Mouse (Mus musculus): ENCODE results near the gene Necab3. TPM values are rescaled to one million over a fixed set of nuclear protein-coding genes. Genes with fewer than 3 reads are reported as not detected.

Necab3 gene
- 1.6 and 2.9 TPM in 2 replicates for polyA plus RNA-seq (2015; fragmentation: Nextera tagmentation; extraction: Ambion mirVana)

DNA sequence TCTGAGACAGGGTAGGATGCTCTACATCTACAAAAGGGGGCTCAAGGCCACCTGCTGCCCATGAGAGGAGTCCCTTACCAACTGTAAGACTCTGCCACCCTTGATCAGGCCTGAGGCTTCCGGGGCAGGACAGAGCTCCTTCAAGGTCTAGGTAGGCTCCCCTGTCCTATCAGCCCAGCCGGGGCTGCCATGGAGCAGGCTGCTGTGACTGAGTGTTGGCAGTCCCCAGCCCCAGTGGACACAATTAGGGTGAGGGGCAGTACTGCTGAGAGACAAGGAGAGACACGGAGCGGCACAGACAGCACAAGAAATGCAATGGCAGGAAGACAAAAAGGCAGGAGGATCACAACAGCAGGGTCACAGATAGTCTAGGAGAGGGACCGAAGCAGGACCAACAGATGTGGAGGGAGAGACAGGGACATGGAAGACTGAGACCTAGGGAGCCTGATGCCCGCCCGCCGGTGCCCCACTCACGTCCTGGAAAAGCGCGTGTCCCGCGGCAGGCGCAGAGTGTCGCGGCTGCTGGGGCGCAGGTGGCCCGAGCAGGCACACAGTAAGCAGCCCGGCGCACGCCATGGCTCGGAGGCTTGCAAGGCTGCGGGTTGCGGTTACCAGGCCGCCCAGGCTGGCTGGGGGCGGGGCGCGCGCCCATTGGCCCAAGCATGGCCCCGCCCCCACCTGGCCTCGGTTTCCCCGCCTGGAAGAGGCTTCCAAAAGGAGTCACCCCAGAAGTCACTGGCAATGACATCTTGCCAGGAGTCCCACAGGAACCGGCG lies at the start of gene Necab3:
Gene Necab3, minus strand, starts transcription at position 627 of the 776 bp plus-strand sequence.
- Histone ChIP-seq H3K27ac (0 out of 2 replicates have a peak within 1 kb of the TSS, but pooled peaks have one; percentile 6), H3K9me3 (replicated peaks) (no peaks in the 10 kb centered on the region), H3K4me1 (peaks cover 27% of the 10 kb centered on the region), H3K4me3 (replicated peaks) (peak within 1 kb of the TSS; percentile 37), H3K9ac (0 out of 2 replicates have a peak within 1 kb of the TSS, but pooled peaks have one; percentile 17), H3K27me3 (no peaks in the 10 kb centered on the region), H3K4me2 (peak within 1 kb of the TSS; percentile 77), H3K36me3 (peaks cover 29% of the 10 kb centered on the region)
- 6% methylated on average over 34 of the region's 34 CpGs for WGBS
- ATAC-seq (replicated peaks; ENCODE audit: low FRiP score): peak; percentile 61

DNA sequence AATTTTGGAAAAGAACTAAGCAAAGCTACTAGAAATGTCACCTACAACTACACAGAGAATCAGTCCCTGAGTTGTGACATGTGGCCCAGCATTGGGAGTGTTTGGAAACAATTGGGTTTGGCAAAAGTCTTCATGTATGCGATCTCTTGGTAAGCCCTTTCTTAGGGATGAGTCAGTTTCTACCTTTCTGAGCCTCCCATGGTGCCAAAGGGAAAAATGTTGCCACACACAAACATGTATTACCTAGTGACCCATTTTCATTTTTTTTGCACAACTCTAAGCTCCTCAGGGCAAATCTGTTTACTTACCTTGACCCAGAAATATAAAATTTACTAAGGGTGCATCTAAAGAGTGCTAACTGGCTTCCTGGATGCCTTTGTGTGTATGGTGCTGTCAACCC lies 48.3 kb upstream of the Necab3 start:
- Histone ChIP-seq H3K9ac (no peak overlapping the region), H3K4me2 (no peak overlapping the region), H3K4me1 (peaks cover 17% of the 10 kb centered on the region), H3K9me3 (replicated peaks) (no peaks in the 10 kb centered on the region), H3K36me3 (no peaks in the 10 kb centered on the region), H3K4me3 (replicated peaks) (no peak overlapping the region), H3K27me3 (peaks cover 2% of the 10 kb centered on the region; the same call in 1 of the 2 replicates), H3K27ac (no peak overlapping the region)
- no peak for ATAC-seq (replicated peaks; ENCODE audit: low FRiP score)
- 91% methylated on average over 1 of the region's 1 CpGs for WGBS

DNA sequence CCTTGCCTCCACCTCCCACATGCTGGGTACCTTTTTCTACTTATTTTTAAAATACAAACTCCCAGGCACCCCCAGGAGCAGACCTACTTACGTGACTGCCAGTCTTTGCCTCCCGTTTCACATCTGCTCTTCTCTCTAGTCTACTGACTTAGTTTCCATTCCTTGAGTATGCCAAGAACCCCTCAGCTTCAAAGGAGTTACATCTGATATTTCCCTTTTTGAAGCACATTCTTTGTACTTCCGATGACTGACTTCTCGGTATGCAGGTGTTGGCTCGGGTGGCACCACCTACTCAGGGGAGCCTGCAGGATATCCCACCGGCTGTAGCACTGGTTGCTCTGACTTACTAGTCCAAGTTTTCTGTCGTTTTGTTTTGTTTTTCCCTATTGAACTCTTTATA lies 45.5 kb upstream of the Necab3 start:
- WGBS: 37% methylated on average over 7 of the region's 7 CpGs
- Histone ChIP-seq H3K4me3 (replicated peaks) (peak overlapping the region; percentile 87), H3K4me1 (peaks cover 17% of the 10 kb centered on the region), H3K4me2 (peak overlapping the region; percentile 77), H3K27me3 (peaks cover 2% of the 10 kb centered on the region; the same call in 1 of the 2 replicates), H3K36me3 (no peaks in the 10 kb centered on the region), H3K9me3 (replicated peaks) (no peaks in the 10 kb centered on the region), H3K9ac (peak overlapping the region; percentile 18; the same call in 1 of the 2 replicates), H3K27ac (no peak overlapping the region)
- no peak; the same call in 1 of the 2 replicates for ATAC-seq (replicated peaks; ENCODE audit: low FRiP score)

DNA sequence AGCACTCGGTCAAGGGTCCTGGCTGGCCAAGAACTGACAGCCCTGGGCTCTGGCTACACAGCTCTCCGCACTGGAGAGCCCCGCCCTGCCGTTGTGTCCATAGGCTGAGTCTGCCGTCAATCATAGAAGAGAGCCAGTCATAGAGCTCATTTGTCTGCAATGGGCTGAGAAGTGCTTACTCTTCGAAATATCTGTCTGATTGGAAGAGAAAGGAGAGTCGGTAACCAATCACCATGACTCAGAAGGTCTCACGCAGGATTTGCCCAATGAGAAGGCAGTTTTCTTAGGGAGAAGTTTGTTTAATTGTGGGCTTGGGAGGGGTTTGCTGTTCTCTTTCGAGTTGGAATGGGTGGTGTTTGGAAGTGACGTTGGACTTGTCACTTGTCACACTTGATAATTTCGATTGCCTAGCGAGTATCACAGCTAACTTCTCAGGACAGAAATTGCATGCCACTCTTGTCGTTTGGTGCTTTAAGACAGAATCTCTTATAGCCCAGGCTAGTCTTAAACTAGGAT lies 45.0 kb upstream of the Necab3 start, which contains the start of gene Pxmp4:
Gene Pxmp4, minus strand, starts transcription at position 71 of the 516 bp plus-strand sequence.
- Histone ChIP-seq H3K27me3 (peaks cover 1% of the 10 kb centered on the region; the same call in 1 of the 2 replicates), H3K4me3 (replicated peaks) (peak within 1 kb of the TSS; percentile 87), H3K4me2 (peak within 1 kb of the TSS; percentile 77), H3K27ac (peak within 1 kb of the TSS; percentile 75), H3K9me3 (replicated peaks) (no peaks in the 10 kb centered on the region), H3K9ac (peak within 1 kb of the TSS; percentile 83), H3K4me1 (peaks cover 17% of the 10 kb centered on the region), H3K36me3 (no peaks in the 10 kb centered on the region)
- ATAC-seq (replicated peaks; ENCODE audit: low FRiP score): peak; percentile 100
- under 1% methylated on average over 13 of the region's 13 CpGs for WGBS

DNA sequence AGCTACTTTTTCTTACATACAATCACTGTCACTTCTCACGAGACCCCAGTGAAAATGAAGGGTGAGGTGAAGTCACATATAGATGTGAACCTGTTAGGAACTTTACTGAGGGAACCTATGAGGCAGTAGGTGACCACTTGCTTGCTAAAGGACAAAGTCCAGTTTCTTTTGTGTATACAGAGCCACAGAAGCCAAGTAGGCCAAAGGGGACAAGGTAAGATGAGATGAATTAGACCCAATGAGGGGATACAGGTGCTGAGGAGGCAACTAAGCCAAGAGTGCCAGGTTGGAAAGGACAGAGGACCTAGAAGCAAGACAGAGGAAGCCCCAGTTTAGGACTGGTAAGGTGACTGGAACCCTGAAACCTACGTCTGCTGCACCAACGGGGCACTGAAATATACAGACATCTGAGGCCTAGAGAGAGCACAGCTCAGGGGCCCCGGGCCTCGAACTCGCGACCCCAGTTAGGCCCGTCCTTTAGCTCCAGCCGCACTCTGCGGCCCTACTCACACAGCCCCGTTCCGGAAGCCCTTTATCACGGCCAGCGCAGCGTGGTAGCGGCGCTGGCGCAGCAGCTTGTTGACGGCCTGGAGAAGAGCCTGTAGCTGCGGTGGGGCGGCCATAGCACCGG lies 44.4 kb upstream of the Necab3 start:
- H3K27me3 ChIP-seq: no peaks in the 10 kb centered on the region
- H3K4me1 ChIP-seq: peaks cover 17% of the 10 kb centered on the region
- ATAC-seq (replicated peaks; ENCODE audit: low FRiP score): peak; percentile 1; the same call in 1 of the 2 replicates
- peak overlapping the region; percentile 77 for H3K4me2 ChIP-seq
- 22% methylated on average over 22 of the region's 22 CpGs for WGBS
- H3K36me3 ChIP-seq: no peaks in the 10 kb centered on the region
- H3K9ac ChIP-seq: peak overlapping the region; percentile 83
- peak overlapping the region; percentile 87 for H3K4me3 ChIP-seq (replicated peaks)
- no peaks in the 10 kb centered on the region for H3K9me3 ChIP-seq (replicated peaks)
- peak overlapping the region; percentile 75 for H3K27ac ChIP-seq

DNA sequence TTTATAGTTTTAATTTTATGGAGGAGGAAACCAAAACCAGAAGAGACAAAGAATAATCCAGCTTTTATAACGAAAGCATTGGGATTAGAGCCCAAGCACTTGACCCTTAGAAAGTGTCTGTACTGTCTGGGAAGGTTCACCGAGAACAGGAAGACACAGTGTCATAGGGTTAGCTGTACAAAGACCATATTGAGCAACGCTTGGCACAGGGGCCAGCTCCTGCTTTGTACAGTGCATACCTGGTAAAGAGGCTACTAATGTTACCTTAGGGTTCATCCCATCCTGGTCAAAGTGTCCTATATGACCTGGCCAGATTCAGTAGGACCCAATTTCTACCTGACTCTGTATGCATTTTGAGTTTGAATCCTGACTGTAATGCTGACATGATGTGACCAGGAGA lies 42.6 kb upstream of the Necab3 start:
- Histone ChIP-seq H3K9ac (no peak overlapping the region), H3K9me3 (replicated peaks) (no peaks in the 10 kb centered on the region), H3K27me3 (no peaks in the 10 kb centered on the region), H3K4me2 (no peak overlapping the region), H3K36me3 (no peaks in the 10 kb centered on the region), H3K4me1 (peaks cover 17% of the 10 kb centered on the region), H3K4me3 (replicated peaks) (no peak overlapping the region), H3K27ac (no peak overlapping the region)
- WGBS: 80% methylated on average over 3 of the region's 3 CpGs
- ATAC-seq (replicated peaks; ENCODE audit: low FRiP score): no peak

DNA sequence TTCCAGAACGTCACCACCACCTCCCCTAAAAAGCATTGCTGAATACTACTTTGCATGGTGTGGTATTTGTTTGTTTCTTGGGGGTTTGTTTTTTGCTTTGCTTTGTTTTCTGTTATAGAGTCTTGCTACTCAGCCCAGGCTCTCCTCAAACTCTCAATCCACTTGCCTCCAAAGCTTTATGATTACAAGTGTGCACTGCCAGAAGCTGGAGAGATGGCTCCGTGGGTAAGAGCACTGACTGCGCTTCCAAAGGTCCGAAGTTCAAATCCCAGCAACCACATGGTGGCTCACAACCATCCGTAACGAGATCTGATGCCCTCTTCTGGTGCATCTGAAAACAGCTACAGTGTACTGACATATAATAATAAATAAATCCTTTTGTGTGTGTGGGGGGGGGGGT lies 41.9 kb upstream of the Necab3 start:
- Histone ChIP-seq H3K9ac (no peak overlapping the region), H3K9me3 (replicated peaks) (no peaks in the 10 kb centered on the region), H3K4me2 (no peak overlapping the region), H3K27ac (no peak overlapping the region), H3K36me3 (no peaks in the 10 kb centered on the region), H3K27me3 (no peaks in the 10 kb centered on the region), H3K4me3 (replicated peaks) (no peak overlapping the region), H3K4me1 (peaks cover 17% of the 10 kb centered on the region)
- ATAC-seq (replicated peaks; ENCODE audit: low FRiP score): no peak
- WGBS: 73% methylated on average over 6 of the region's 6 CpGs

DNA sequence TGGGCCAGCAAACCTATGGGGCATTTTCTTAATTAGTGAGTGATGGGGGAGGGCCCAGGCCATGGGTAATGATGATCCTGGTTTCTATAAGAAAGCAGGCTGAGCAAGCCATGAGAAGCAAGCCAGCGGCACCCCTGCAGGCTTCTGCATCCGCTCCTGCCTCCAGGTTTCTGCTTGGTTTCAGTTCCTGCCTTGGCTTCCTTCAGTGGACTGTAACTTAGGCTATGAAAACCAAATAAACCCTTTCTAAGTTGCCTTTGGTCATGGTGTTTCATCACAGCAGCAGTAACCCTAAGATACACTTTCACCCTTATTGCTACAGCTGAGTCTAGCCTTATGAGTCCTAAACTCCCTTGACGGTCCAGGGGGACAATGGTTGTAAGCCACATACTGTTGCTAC lies 38.7 kb upstream of the Necab3 start:
- Histone ChIP-seq H3K27ac (no peak overlapping the region), H3K9me3 (replicated peaks) (no peaks in the 10 kb centered on the region), H3K27me3 (no peaks in the 10 kb centered on the region), H3K9ac (no peak overlapping the region), H3K4me3 (replicated peaks) (no peak overlapping the region), H3K36me3 (peaks cover 26% of the 10 kb centered on the region), H3K4me2 (no peak overlapping the region), H3K4me1 (peaks cover 1% of the 10 kb centered on the region; the same call in 1 of the 2 replicates)
- no peak for ATAC-seq (replicated peaks; ENCODE audit: low FRiP score)
- 85% methylated on average over 3 of the region's 3 CpGs for WGBS

DNA sequence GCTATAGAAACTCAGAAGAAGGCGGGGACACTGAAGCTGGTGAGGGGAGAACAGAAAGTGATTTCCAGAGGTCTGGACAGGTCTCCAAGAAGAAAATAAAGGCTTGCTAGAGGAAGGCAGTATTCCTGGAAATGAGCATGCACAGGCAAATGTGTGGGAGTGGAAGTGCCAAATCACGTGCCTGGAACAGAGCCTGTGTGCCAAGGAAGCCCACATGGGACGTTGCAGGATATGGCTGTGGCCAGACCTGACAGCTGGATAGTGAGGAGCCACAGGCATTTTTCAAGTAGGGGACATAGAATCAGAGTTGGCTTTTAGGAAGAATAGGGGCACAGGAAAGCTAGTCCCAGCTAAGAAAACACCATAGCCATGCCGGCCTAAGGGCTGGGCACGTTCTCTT lies 37.1 kb upstream of the Necab3 start:
- H3K36me3 ChIP-seq: peaks cover 26% of the 10 kb centered on the region
- H3K27me3 ChIP-seq: no peaks in the 10 kb centered on the region
- no peak for ATAC-seq (replicated peaks; ENCODE audit: low FRiP score)
- H3K4me1 ChIP-seq: no peaks in the 10 kb centered on the region
- WGBS: 72% methylated on average over 5 of the region's 5 CpGs
- H3K4me3 ChIP-seq (replicated peaks): no peak overlapping the region
- no peak overlapping the region for H3K9ac ChIP-seq
- H3K27ac ChIP-seq: no peak overlapping the region
- no peaks in the 10 kb centered on the region for H3K9me3 ChIP-seq (replicated peaks)
- no peak overlapping the region for H3K4me2 ChIP-seq

DNA sequence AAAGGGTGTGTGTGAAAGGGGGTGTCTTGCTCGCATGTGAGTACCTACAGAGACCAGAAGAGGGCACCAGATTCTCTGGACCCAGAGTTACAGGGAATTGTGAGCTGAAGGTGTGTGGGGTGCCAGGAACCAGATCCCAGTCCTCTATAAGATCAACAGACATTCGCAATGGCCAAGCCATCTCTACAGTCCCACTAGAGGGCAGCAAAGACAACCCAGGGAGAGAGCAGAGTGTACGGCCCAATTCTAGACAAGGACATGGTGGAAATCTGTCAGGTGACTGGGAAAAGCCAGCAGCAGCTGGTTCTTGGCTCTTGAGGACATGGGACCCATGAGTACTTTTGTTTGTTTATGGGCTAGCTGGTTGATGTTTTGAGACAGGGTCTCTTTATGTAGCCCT lies 34.3 kb upstream of the Necab3 start:
- no peak for ATAC-seq (replicated peaks; ENCODE audit: low FRiP score)
- no peak overlapping the region for H3K9ac ChIP-seq
- WGBS: 74% methylated on average over 3 of the region's 3 CpGs
- no peaks in the 10 kb centered on the region for H3K9me3 ChIP-seq (replicated peaks)
- H3K27me3 ChIP-seq: no peaks in the 10 kb centered on the region
- no peaks in the 10 kb centered on the region for H3K4me1 ChIP-seq
- peaks cover 26% of the 10 kb centered on the region for H3K36me3 ChIP-seq
- H3K27ac ChIP-seq: no peak overlapping the region
- H3K4me2 ChIP-seq: no peak overlapping the region
- no peak overlapping the region for H3K4me3 ChIP-seq (replicated peaks)

DNA sequence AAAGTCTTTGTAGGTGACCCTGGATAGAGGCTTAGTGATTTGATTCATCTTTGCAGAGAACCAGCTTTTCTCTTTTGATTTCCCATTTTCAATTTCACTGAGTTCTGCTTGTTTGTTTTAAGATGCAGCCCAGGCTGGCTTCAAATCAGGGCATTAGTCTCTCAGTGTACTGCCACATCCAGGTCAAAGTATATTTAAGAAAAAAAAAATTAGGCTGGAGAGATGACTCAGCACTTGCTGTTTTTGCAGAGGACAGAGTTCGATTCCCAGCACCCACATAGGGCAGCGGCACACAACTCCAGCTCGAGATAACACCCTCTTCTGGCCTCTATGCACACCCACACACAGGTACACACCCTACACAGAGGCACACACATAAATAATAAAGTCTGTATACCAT lies 32.5 kb upstream of the Necab3 start:
- Histone ChIP-seq H3K4me2 (no peak overlapping the region), H3K27me3 (no peaks in the 10 kb centered on the region), H3K36me3 (peaks cover 42% of the 10 kb centered on the region), H3K4me3 (replicated peaks) (no peak overlapping the region), H3K9me3 (replicated peaks) (no peaks in the 10 kb centered on the region), H3K9ac (no peak overlapping the region), H3K4me1 (no peaks in the 10 kb centered on the region), H3K27ac (no peak overlapping the region)
- 86% methylated on average over 3 of the region's 3 CpGs for WGBS
- no peak for ATAC-seq (replicated peaks; ENCODE audit: low FRiP score)

DNA sequence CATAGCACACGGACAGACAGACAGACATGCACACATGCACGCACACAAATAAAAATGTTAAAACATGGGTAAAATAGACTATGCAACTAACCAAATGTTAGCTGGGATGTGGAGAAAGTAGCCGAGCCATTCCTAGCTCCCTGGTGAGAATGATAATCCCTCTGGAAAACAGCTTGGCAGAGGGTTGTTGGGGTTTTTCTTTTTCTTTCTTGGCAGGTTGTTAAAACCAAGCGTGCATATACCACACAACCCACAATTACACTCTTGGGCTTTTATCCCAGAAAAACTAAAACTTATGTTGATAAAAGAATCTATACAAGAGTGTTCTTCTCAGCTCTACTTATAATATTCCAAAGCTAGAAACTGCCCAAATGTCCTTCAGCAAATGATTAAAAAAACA lies 30.4 kb upstream of the Necab3 start:
- no peak overlapping the region for H3K4me2 ChIP-seq
- 81% methylated on average over 4 of the region's 4 CpGs for WGBS
- H3K9ac ChIP-seq: no peak overlapping the region
- H3K4me3 ChIP-seq (replicated peaks): no peak overlapping the region
- no peaks in the 10 kb centered on the region for H3K27me3 ChIP-seq
- H3K27ac ChIP-seq: no peak overlapping the region
- no peak for ATAC-seq (replicated peaks; ENCODE audit: low FRiP score)
- H3K4me1 ChIP-seq: peaks cover 5% of the 10 kb centered on the region; the same call in 1 of the 2 replicates
- no peaks in the 10 kb centered on the region for H3K9me3 ChIP-seq (replicated peaks)
- peaks cover 33% of the 10 kb centered on the region for H3K36me3 ChIP-seq
